Mouse (Mus musculus) small intestine, adult 10 weeks (tissue): ENCODE measurements around the gene Capn10. TPM values are rescaled to one million over a fixed set of nuclear protein-coding genes. Genes with fewer than 3 reads are reported as not detected.

ENCODE experiments used
- polyA plus RNA-seq: library from polyadenylated mRNA; stranded (reverse); fragments of 350-450 nt; fragmentation: Illumina TruSeq; extraction: RNeasy Lipid Tissue Mini Kit (QIAGEN cat#74804); gene quantifications from one replicate; pipeline ENCODE4 v1.2.3, GENCODE M21; 2014; ENCODE audit warnings: low replicate concordance

Capn10 gene
- 2.2 TPM for polyA plus RNA-seq

DNA sequence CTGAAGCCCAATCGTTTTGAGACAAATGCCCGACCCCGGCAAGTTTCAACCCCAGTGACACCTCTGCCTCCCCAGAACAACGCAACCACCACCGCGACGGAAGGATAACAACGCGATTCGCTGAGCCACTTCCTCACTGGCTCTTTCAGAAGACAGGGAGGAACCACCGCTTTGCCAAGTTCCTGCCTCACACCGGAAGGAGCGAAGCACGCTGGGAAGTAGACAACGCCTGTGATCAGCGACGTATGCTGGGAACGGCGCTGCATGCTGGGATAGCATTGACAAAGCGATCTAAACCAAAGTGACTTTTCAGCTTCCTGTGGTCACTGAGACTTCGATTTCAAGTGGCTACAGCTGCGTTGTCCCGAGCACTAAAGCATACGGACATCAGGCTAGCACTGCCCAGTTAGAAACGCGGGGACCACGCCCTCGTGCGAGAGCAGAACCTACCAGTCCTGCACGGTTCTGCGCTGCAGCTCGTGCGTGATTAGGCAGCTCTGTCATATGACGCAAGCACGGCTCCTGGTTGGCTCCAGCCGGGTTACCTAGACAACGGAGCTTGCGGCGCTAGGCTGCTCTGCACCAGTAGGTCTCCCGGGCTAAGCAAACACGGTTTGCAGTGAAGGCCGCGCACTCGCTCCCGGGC, at the start of gene Capn10:
Gene Capn10, plus strand, starts transcription at position 195 of the 646 bp plus-strand sequence.

DNA sequence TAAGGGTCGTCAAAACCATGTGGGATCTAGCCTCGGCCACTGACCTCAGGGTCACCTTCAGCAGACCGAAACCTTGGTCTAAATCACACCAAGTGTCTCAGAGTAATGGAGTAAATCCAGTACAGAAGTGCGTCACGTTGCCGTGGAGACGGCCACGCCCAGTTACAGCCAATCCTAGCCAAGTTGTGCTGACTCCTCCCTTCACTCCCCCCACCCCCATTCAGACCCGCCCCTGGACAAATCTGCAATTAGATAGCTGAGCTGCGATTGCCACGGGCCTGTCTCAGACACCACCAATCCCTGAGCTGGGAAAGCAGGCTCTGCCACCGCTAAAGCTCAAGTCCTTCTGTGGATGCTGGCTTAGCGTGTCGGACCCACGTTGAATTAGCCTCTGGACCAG, 31.4 kb upstream of the Capn10 start, which contains the start of gene Ankmy1:
Gene Ankmy1, minus strand, starts transcription at position 121 of the 400 bp plus-strand sequence.

DNA sequence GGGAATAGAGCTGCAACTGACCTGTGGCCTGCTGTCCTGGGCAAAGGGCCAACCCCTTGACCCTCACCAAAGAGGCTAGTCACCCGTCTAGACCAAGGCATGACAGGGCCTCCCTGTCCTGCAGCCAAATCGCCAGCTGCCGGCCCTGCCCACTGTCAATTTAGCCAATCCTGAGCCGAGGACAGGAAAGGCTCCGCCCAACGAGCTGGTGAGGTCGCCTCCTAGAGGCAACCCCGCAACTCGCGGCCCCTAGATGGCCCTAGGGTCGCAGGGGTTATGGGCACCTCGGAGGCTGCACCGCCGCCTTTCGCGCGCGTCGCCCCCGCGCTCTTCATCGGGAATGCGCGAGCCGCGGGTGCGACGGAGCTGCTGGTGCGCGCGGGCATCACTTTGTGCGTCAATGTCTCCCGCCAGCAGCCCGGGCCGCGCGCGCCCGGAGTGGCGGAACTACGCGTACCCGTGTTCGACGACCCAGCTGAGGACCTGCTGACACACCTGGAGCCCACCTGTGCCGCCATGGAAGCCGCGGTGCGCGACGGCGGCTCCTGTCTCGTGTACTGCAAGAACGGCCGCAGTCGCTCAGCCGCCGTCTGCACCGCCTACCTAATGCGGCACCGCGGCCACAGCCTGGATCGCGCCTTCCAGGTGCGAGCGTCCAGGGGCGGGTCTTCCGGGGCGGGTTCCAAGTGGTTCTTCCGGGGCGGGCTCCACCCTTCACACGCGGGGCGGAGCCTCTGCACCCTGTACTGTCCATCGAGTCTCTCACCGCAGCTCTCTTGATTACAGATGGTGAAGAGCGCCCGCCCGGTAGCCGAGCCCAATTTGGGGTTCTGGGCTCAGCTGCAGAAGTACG, 27.2 kb upstream of the Capn10 start, which contains the start of gene Dusp28:
Gene Dusp28, plus strand, starts transcription at position 203 of the 853 bp plus-strand sequence.

DNA sequence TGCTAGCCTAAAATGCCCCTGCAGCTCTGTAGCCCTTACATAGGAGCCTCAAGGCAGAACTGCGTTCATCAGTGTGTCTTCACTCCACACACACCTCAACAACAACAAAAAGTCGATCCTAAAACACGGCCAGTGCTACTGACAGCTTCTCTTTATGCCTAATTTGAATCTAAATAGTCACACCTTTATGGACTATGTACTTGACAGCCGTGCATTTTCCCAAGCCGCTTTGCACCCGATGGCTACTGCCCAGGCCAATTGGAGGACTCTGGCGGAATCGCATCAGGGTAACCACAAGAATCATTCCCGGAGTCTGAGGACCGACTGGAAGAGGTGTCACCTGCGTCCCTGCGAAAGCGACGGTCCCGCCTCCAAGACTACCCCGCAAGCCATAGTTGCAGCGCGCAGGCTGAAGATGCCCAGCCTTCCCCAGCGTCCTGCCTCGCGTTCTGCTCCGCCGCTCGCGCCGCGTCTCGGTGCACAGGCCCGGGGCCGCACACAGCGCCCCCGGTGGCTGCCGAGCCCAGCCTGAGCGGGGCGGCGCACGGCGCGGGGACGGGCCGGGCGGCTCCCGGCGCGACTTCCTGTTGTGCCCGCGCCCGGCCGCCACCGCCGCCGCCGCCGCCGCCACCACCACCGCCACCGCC, 23.8 kb upstream of the Capn10 start, which contains the start of gene Rnpepl1:
Gene Rnpepl1, plus strand, starts transcription at position 545 of the 647 bp plus-strand sequence.

DNA sequence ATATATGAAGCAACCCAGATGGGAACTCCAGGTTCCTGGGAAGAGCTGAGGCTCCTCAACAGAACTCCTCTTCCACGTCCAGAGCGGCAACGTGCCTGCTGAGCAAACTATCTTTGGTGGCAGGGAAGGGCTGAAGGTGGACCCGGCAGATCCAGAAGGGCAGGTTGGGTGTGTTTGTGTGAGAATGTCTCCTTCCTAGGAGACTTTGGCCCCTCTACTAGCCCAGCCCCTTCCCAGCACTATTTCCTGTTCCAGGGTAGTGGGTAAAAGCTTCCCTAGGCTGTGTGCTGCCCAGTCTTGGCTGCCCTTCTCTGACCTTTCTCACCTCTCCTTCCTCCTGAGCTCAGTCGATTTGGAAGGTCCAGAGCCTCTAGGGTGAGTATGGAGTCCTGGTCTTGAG, 16.4 kb downstream of the Capn10 start, which contains the start of gene Gpr35:
Gene Gpr35, plus strand, starts transcription at position 259 of the 400 bp plus-strand sequence.

Other genes starting within 250 kb of the Capn10 start
- gene Gpc1, start 102.7 kb upstream of the Capn10 start, polyA plus RNA-seq = not detected
- not detected for gene Ankmy1, start 31.5 kb upstream of the Capn10 start, polyA plus RNA-seq
- 2.2 TPM for gene Dusp28, start 27.4 kb upstream of the Capn10 start, polyA plus RNA-seq
- 5.6 TPM for gene Rnpepl1, start 23.6 kb upstream of the Capn10 start, polyA plus RNA-seq
- gene Gpr35, start 16.5 kb downstream of the Capn10 start, polyA plus RNA-seq = 7.8 TPM
- not detected for gene Aqp12, start 72.0 kb downstream of the Capn10 start, polyA plus RNA-seq
- not detected for gene Kif1a, start 167.6 kb downstream of the Capn10 start, polyA plus RNA-seq
- gene Agxt, start 200.9 kb downstream of the Capn10 start, polyA plus RNA-seq = not detected
- gene 2310007B03Rik, start 226.6 kb downstream of the Capn10 start, polyA plus RNA-seq = 2.0 TPM
- not detected for gene Crocc2, start 234.3 kb downstream of the Capn10 start, polyA plus RNA-seq